Mouse (Mus musculus) liver (tissue): ENCODE measurements around the gene Wrnip1.

ENCODE experiments used
- DNase-seq: peaks from one replicate; pipeline ENCODE4 v3.0.0-alpha.2; 2020; ENCODE audit warnings: mixed read lengths

Wrnip1 gene

GRCm38 (mm10) chr13:32819241-32819640 is 17.4 kb downstream of the Wrnip1 start:
- no peak for DNase-seq

DNA sequence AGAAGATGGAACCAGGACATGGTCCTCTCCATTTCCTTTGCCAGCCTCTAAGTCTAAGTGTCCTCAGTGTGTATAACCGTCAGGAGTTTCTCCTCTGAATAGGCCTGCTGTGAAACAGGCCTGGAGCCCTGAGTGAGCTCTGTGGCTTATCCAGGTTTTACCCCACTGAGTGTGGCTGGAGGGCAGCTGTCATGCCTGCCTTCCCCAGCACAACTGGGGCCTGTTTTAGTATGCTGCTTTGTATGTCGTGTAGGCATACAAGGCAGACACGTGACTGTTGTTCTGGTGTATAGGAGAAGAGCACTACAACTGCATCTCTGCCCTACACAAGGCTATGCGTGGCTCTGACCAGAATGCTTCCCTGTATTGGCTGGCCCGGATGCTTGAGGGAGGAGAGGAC is 18.1 kb downstream of the Wrnip1 start:
- no peak for DNase-seq

DNA sequence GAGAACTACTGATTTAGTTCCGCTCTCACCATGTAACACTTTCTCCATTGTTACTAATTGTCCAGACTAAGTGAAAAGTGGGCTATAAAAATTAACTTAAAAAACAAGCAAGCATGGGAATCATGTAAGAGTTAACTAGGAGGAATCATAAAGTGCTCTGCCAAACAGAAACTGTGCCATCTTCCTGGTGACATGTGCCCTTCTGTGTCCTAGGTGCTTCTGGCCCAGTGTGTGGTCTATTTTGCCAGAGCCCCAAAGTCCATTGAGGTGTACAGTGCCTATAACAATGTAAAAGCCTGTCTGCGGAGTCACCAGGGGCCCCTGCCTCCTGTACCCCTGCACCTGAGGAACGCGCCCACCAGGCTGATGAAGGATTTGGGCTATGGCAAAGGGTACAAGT is 19.8 kb downstream of the Wrnip1 start:
- DNase-seq = no peak

DNA sequence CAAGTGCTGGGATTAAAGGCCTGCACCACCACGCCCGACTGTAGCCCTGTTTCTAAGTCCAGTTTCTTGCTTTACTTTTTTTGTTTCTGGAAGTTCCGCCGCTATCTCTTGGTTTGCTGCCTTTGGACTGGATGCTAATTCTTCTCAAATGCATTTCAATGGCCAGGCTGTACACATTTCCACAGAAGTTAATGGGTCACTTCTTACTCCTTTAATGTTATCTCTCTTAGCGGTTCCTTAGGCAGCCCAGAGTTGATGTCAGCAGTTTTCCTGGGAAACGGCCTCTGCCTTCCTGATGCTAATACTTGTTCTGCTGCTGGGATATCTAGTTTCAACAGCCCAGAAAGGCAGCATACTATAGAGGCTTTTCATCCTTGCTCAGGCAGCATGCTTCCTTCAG is 21.3 kb downstream of the Wrnip1 start:
- no peak for DNase-seq

DNA sequence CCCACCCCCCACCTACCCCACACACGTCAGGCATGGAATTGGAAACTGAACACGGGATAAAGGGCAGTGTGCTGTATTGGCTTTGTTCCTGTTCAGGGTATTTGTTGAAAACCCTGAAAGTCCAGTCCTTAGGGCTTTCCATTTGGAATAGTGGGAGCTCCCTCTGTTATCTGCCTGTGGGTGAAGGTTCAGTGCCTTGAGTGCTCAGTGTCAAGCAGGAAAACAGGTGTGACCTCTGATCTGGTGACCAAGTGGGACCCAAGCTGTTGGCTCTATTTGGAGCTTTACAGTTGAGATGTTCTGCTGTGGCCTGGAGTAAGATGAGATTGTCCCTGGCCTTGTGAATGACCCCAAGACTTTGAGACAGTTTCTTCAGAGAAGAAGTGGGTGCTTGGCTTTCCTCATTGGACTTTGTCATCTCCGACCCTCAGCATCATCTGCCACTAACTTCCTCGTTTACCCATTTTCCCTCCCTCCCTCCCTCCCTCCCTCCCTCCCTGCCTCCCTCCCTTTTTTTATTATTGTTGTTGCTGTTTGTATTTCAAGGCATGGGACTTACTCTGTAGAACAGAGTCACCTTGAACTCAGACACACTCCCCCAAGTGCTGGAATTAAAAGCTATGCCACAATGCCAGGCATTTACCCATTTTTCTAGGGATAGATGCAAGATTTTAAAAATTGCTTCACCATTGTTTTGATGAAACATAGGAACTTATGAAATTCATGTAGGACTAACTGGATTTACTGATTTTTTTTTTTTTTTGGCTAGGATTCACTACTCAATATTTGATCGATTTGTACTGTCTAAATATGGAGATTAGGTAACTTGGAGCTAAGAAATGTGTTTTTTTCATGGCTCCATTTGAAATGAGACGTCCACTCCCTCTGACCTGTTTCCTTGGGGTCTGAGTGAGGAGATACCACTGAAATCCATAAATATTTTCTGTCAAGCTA is 22.8 kb downstream of the Wrnip1 start:
- DNase-seq = no peak

DNA sequence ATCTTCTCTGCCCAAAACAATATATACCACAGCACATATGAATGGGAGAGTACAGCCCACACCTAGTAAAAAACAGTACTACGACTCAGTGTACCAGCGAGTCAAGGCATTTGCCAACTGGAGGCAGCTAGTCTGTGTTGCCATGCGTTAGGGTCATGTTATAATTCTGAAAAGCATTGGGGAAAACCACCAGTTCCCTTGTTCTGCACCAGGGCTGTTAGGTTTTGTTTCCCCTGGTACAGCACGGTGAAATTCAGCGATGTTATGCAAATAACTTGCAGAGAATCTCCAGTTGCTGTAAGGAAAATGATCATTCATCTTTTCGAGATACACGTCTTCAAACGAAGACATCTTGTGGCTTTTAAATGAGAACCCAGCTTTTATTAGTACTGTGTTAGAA is 23.7 kb downstream of the Wrnip1 start:
- no peak for DNase-seq

- no peak for DNase-seq
Observed at GRCm38 (mm10) chr13:32827111-32827822, 25.4 kb downstream of the Wrnip1 start.

GRCm38 (mm10) chr13:32827951-32828350 is 26.1 kb downstream of the Wrnip1 start:
- peak; percentile 71 for DNase-seq

GRCm38 (mm10) chr13:32828886-32829285 is 27.0 kb downstream of the Wrnip1 start:
- DNase-seq = no peak

- no peak for DNase-seq
Observed at GRCm38 (mm10) chr13:32831505-32832273, 29.9 kb downstream of the Wrnip1 start.

DNA sequence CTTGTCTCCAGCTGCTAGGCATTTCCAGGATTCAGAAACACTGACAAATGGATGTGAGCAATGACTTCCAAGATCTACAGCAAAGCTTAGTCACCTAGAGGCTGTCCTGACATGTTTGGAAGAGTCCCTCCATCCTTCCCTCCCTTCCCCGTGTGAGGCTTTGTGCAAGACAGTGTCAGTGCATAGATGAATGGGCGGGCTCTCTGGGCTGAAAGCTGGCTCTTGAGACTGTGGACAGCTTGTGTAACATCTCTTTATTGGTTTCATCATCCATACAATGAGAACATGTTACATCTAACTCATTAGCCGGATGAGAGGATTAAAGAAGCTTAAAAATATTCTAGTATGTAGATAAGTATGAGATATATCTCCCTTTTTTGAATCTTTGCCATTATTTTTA is 30.9 kb downstream of the Wrnip1 start:
- no peak for DNase-seq

GRCm38 (mm10) chr13:32833237-32833636 is 31.4 kb downstream of the Wrnip1 start:
- no peak for DNase-seq

DNA sequence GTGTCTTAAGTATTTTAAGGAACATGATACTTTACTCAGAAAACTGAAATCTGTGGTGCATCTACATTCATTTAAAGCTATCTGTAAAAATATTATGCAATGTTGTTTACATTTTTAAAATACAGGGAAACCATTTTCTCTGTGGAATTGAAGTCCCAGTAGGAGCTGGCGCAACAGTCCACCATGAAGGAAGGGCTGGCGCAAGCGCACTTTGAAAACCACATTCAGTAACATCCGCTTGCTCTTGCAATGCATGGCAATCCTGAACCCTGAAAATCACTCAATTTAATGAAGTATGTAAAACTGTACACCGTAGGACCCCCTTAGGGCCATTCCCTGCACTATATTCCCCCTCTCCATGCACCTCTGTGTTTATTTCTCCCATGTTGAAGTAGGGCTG is 32.7 kb downstream of the Wrnip1 start:
- DNase-seq = no peak

DNA sequence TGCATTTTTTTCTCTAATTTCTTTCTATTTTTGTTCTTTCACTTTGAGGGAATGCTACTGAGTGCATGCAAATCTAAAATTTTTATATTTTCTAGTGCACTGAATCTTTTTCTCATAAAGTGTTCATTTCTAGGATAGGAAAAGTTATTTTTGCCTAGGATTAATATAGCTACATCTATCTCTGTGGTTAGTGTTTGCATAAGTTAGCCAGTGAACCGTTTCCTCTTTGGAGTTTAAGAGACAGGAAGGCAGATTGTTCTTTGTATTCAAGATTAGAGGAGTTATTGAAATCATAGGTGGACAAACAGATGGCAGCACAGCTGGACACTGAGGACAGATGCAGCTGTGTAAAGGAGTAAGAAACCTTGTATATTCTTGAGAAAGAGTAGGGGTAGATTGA is 37.5 kb downstream of the Wrnip1 start:
- DNase-seq = no peak

- no peak for DNase-seq
Observed at GRCm38 (mm10) chr13:32841349-32841748, 39.5 kb downstream of the Wrnip1 start.

GRCm38 (mm10) chr13:32846221-32846620 is 44.4 kb downstream of the Wrnip1 start:
- no peak for DNase-seq

DNA sequence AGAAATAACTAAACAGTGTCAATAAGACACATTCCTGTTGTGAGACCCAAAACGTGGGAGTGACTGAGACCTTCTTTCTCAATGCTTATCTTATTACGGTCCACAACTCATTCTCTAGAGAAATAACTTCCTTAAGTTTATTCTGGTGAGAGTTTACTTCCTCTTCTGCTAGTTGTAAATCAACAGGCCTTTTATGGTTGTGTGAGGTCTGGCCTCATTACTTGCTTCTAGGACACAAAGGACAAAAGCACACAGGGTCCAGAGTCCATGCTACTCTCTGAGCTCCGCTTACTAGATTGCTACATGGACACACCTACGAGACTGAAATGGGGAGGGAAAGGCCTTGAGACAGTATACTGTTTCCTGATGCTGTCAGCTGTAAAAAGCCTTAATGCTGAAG is 47.3 kb downstream of the Wrnip1 start:
- no peak for DNase-seq

GRCm38 (mm10) chr13:32849531-32850123 is 47.8 kb downstream of the Wrnip1 start:
- no peak for DNase-seq

DNA sequence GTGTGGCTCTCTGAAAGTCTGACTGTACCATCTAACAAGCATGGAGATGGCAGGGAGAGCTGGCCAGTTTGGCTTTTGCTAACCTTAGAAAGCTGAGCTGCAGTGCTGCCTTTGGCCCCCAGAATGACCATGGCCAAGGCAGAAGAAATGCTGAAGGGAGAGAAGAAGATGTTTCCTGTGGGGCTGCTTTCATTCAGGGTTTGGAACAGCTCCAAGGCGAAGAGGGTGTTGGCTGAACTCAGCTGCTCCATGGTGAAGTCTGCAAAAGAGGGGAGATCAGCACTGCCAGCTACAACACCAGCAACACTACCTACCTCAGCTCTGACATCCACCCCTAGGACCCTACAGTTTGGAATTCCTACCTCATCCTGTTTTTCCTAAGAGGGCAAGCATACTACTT is 48.3 kb downstream of the Wrnip1 start:
- DNase-seq = no peak

GRCm38 (mm10) chr13:32850668-32851404 is 49.0 kb downstream of the Wrnip1 start, which contains the start of gene Serpinb1a:
Gene Serpinb1a, minus strand, starts transcription at chr13:32851185.
- DNase-seq = peak; percentile 39

- DNase-seq = peak; percentile 46
Observed at GRCm38 (mm10) chr13:32851967-32852366, 50.1 kb downstream of the Wrnip1 start.

GRCm38 (mm10) chr13:32852539-32852938 is 50.7 kb downstream of the Wrnip1 start:
- DNase-seq = no peak
